Comparison of ENCODE assay signal across 19 mouse cellular contexts in the genomic region with DNA sequence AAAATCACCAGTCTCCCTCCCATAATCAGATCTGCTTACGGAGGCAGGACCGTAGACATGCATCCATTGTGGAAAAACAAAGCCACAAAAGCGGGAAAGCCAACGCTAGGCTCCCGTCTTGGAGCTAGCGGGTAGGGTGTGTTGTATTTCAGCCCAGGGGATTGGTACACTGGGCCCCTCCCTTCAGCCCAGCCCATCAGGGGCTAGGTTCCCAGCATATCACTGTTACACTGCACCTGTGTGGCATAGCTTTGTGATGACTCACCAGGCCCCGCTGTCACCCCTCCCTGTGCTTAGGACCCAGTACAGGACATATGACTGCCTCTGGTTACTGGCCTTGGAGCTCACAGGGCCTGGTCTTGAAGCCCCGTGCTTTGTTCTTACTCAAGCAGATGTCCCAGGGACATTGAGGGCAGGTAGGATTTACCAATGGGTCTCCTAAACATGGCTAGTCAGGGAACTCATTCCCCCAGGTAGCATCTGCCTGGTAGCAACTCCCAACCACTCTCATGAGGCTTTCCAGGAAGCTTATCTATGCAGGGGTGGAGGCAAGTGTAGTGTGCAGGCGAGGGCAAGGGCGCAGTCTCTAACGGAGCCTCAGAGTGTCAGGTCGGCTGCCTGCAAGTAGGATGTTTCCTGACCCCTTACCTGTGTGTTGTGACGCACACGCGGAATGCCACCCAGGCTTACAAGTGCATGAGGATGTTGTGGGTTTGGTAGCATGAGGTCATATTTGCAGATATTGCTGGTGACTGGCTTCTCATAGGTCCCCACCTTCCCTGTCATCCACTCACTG.
DNase-seq lines count a peak whose midpoint lies in the region; ATAC-seq and TF ChIP-seq lines count a peak whose summit lies in the region.
"Had no signal": no experiment of that assay in that cellular context is flagged by ENCODE, and none has a peak within 500 bp of the region (broad histone marks: within the 10 kb centered on the region; RNA-seq: fewer than 3 reads in every experiment).

No protein-coding gene starts in this region.

- H3K79me2 ChIP-seq in myocyte (ENCODE audit: control insufficient read depth, insufficient read depth): no peaks in the 10 kb centered on the region

- H3K27ac ChIP-seq in kidney, postnatal 0 days: no peak overlapping the region
- no peak overlapping the region for H3K27ac ChIP-seq in embryonic facial prominence, embryonic 13.5 days
- no peak overlapping the region for H3K27ac ChIP-seq in hindbrain, embryonic 11.5 days (ENCODE audit: low read depth, low read length)
- no peak overlapping the region for H3K27ac ChIP-seq in midbrain, postnatal 0 days (ENCODE audit: low read depth, low read length)
- H3K27ac ChIP-seq: forebrain, embryonic 15.5 days; heart, embryonic 10.5 days; liver, embryonic 15.5 days; neural tube, embryonic 12.5 days had no signal

- TF ChIP-seq POLR2A in myocyte (IDR thresholded peaks at IDR 0.05; ENCODE audit: insufficient read length, low read depth): no peak

- no peaks in the 10 kb centered on the region for H3K36me3 ChIP-seq in kidney, postnatal 0 days (ENCODE audit: insufficient read depth, low read length)
- H3K36me3 ChIP-seq in embryonic facial prominence, embryonic 13.5 days: no peaks in the 10 kb centered on the region
- H3K36me3 ChIP-seq in myocyte (ENCODE audit: control insufficient read depth, insufficient read depth): no peaks in the 10 kb centered on the region
- H3K36me3 ChIP-seq in hindbrain, embryonic 11.5 days (ENCODE audit: control insufficient read depth, insufficient read depth, low read length): no peaks in the 10 kb centered on the region
- no peaks in the 10 kb centered on the region for H3K36me3 ChIP-seq in midbrain, postnatal 0 days (ENCODE audit: insufficient read depth, low read length)
- H3K36me3 ChIP-seq: forebrain, embryonic 15.5 days; heart, embryonic 10.5 days; liver, embryonic 15.5 days; neural tube, embryonic 12.5 days had no signal

- no peak overlapping the region for H3K4me2 ChIP-seq in kidney, postnatal 0 days (ENCODE audit: low read length)
- no peak overlapping the region for H3K4me2 ChIP-seq in embryonic facial prominence, embryonic 13.5 days
- no peak overlapping the region for H3K4me2 ChIP-seq in myocyte (ENCODE audit: low read depth)
- H3K4me2 ChIP-seq in hindbrain, embryonic 11.5 days (replicated peaks; ENCODE audit: low read depth, low read length): no peak overlapping the region
- H3K4me2 ChIP-seq in midbrain, postnatal 0 days (ENCODE audit: low read depth, low read length, poor library complexity, severe bottlenecking): no peak overlapping the region
- H3K4me2 ChIP-seq: forebrain, embryonic 15.5 days; liver, embryonic 15.5 days; neural tube, embryonic 12.5 days had no signal

- peak; percentile 77; the same call in 1 of the 2 replicates for ATAC-seq in kidney, postnatal 0 days (replicated peaks; ENCODE audit: low FRiP score, low read depth)
- peak; percentile 84 for ATAC-seq in embryonic facial prominence, embryonic 13.5 days (ENCODE audit: insufficient number of reproducible peaks, insufficient read depth, low FRiP score, low TSS enrichment, low read depth)
- no peak; the same call in 1 of the 2 replicates for ATAC-seq in hindbrain, embryonic 11.5 days (ENCODE audit: low FRiP score)
- no peak for ATAC-seq in midbrain, postnatal 0 days (ENCODE audit: low FRiP score)
- ATAC-seq: activated CD4-positive, CD25-positive, alpha-beta regulatory T cell, adult 4 months; CD4-positive, CD25-positive, alpha-beta regulatory T cell, adult 4 months; forebrain, embryonic 15.5 days; hindbrain, embryonic 16.5 days; midbrain, embryonic 16.5 days had no signal

- H3K4me3 ChIP-seq in kidney, postnatal 0 days (replicated peaks; ENCODE audit: low read depth, low read length): no peak overlapping the region
- no peak overlapping the region for H3K4me3 ChIP-seq in embryonic facial prominence, embryonic 13.5 days
- H3K4me3 ChIP-seq in myocyte: no peak overlapping the region
- H3K4me3 ChIP-seq in hindbrain, embryonic 11.5 days (ENCODE audit: low read depth, low read length): no peak overlapping the region
- H3K4me3 ChIP-seq in midbrain, postnatal 0 days (ENCODE audit: low read depth, low read length): no peak overlapping the region
- H3K4me3 ChIP-seq: forebrain, embryonic 15.5 days; heart, embryonic 10.5 days; liver, embryonic 15.5 days; neural tube, embryonic 12.5 days had no signal

- no peak for TF ChIP-seq CTCF in kidney, postnatal 0 days (IDR thresholded peaks at IDR 0.05; ENCODE audit: low read depth)
- TF ChIP-seq CTCF in midbrain, postnatal 0 days (IDR thresholded peaks at IDR 0.05): no peak

- no peak overlapping the region for H3ac ChIP-seq in myocyte (ENCODE audit: control insufficient read depth, insufficient read length)

- H3K27me3 ChIP-seq in kidney, postnatal 0 days (ENCODE audit: insufficient read depth, low read length): no peaks in the 10 kb centered on the region
- H3K27me3 ChIP-seq in embryonic facial prominence, embryonic 13.5 days: no peaks in the 10 kb centered on the region
- H3K27me3 ChIP-seq in myocyte (ENCODE audit: control insufficient read depth, insufficient read depth, insufficient read length): no peaks in the 10 kb centered on the region
- H3K27me3 ChIP-seq in hindbrain, embryonic 11.5 days (ENCODE audit: control insufficient read depth, insufficient read depth, low read length): no peaks in the 10 kb centered on the region
- no peaks in the 10 kb centered on the region for H3K27me3 ChIP-seq in midbrain, postnatal 0 days (ENCODE audit: insufficient read depth, low read length)
- H3K27me3 ChIP-seq: forebrain, embryonic 15.5 days; liver, embryonic 15.5 days; neural tube, embryonic 12.5 days had no signal

- no peaks in the 10 kb centered on the region for H3K9me3 ChIP-seq in kidney, postnatal 0 days (replicated peaks; ENCODE audit: low read length)
- H3K9me3 ChIP-seq in embryonic facial prominence, embryonic 13.5 days: no peaks in the 10 kb centered on the region
- no peaks in the 10 kb centered on the region for H3K9me3 ChIP-seq in hindbrain, embryonic 11.5 days (ENCODE audit: control insufficient read depth, low read length)
- no peaks in the 10 kb centered on the region for H3K9me3 ChIP-seq in midbrain, postnatal 0 days (ENCODE audit: low read length)
- H3K9me3 ChIP-seq: forebrain, embryonic 15.5 days; heart, embryonic 10.5 days; liver, embryonic 15.5 days; neural tube, embryonic 12.5 days had no signal

- H3K4me1 ChIP-seq in kidney, postnatal 0 days (replicated peaks; ENCODE audit: insufficient read depth, low read length): no peaks in the 10 kb centered on the region
- H3K4me1 ChIP-seq in embryonic facial prominence, embryonic 13.5 days: no peaks in the 10 kb centered on the region
- H3K4me1 ChIP-seq in hindbrain, embryonic 11.5 days (replicated peaks; ENCODE audit: control insufficient read depth, insufficient read depth, low read length): no peaks in the 10 kb centered on the region
- H3K4me1 ChIP-seq in midbrain, postnatal 0 days (ENCODE audit: insufficient read depth, low read length): no peaks in the 10 kb centered on the region
- H3K4me1 ChIP-seq: forebrain, embryonic 15.5 days; heart, embryonic 10.5 days; liver, embryonic 15.5 days; neural tube, embryonic 12.5 days had no signal

- 76% methylated on average over 15 of the region's 15 CpGs for whole genome bisulfite sequencing in kidney, postnatal 0 days
- 74% methylated on average over 15 of the region's 15 CpGs for WGBS in embryonic facial prominence, embryonic 13.5 days
- 83% methylated on average over 15 of the region's 15 CpGs for WGBS in hindbrain, embryonic 11.5 days
- 88% methylated on average over 15 of the region's 15 CpGs for WGBS in midbrain, postnatal 0 days

- no peak overlapping the region for H3K9ac ChIP-seq in kidney, postnatal 0 days (ENCODE audit: low read depth, low read length)
- no peak overlapping the region for H3K9ac ChIP-seq in embryonic facial prominence, embryonic 13.5 days
- H3K9ac ChIP-seq in hindbrain, embryonic 11.5 days (ENCODE audit: low read depth, low read length): no peak overlapping the region
- no peak overlapping the region for H3K9ac ChIP-seq in midbrain, postnatal 0 days (replicated peaks; ENCODE audit: low read length, poor library complexity, severe bottlenecking)
- H3K9ac ChIP-seq: forebrain, embryonic 15.5 days; liver, embryonic 15.5 days; neural tube, embryonic 12.5 days had no signal

- no peak for DNase-seq in kidney, postnatal 0 days (ENCODE audit: low spot score)
- no peak for DNase-seq in kidney, adult 11 months
- peak; percentile 66 for DNase-seq in ZHBTc4 (ENCODE audit: low read depth, low spot score)
- DNase-seq in yolk sac, embryonic 10.5 days (ENCODE audit: low spot score): no peak
- DNase-seq in hindbrain, embryonic 11.5 days (ENCODE audit: low spot score): no peak
- DNase-seq in midbrain, postnatal 0 days (ENCODE audit: low spot score): no peak
- DNase-seq: kidney, postnatal 36 days; right cerebral cortex, postnatal 4 days; thymus, postnatal 4 days had no signal

TF ChIP-seq in myocyte, 11 proteins besides CTCF, POLR2A, EP300 and RAD21:
- TF ChIP-seq REST (IDR thresholded peaks at IDR 0.05; ENCODE audit: insufficient read depth, insufficient read length) (no peak), POLR2AphosphoS2 (IDR thresholded peaks at IDR 0.05; ENCODE audit: insufficient read length, low read depth) (no peak), E2F4 (IDR thresholded peaks at IDR 0.05; ENCODE audit: insufficient read depth) (no peak), MYOG (IDR thresholded peaks at IDR 0.05; ENCODE audit: control insufficient read depth in 1 of 3, insufficient read depth in 1 of 3, insufficient read length in 2 of 3, low read depth in 2 of 3) (peak in 1 of 3 experiments; percentile 67), MYOD1 (IDR thresholded peaks at IDR 0.05; ENCODE audit: control insufficient read depth in 1 of 3, insufficient read length in 2 of 3, low read depth in 2 of 3) (peak in 2 of 3 experiments; percentile 7 to 51), TCF12 (IDR thresholded peaks at IDR 0.05; ENCODE audit: insufficient read depth, poor library complexity, severe bottlenecking) (no peak), CEBPB (IDR thresholded peaks at IDR 0.05; ENCODE audit: insufficient read depth, poor library complexity, severe bottlenecking) (no peak), MAX (IDR thresholded peaks at IDR 0.05; ENCODE audit: low read depth) (no peak), TCF3 (IDR thresholded peaks at IDR 0.05; ENCODE audit: insufficient read length, low read depth) (no peak)
TF ChIP-seq in myocyte: peak in this region for 2.

Comparison
In these comparisons a context has a peak if more than half of its experiments do, and no peak if none do; other contexts are left out.
1. ATAC-seq: peak in kidney, postnatal 0 days (single experiment) and embryonic facial prominence, embryonic 13.5 days (single experiment); none in hindbrain, embryonic 11.5 days (single experiment) and midbrain, postnatal 0 days (single experiment).